Mouse (Mus musculus) embryonic stem cell, embryonic (primary cell): ENCODE measurements at regions not wholly inside any gene's neighbourhood (a gene's known extent, or its start where the extent isn't known, plus 50 kb on each side); places are given as distances from the start of the nearest gene placed in this dataset.

Experiments
- CTCF ChIA-PET, 4 experiments: fragments of 300-600 bp in 2 of 4; fragments of 350-600 bp in 2 of 4; sonication (Branson Sonifier 250); formaldehyde crosslinking; loops; one replicate each; lab custom pipeline; 2022; ENCODE audit warnings: inconsistent platforms in 2 of 4; lab: Charles Lee
- POLR2A ChIA-PET, 4 experiments: fragments of 300-600 bp in 2 of 4; fragments of 350-600 bp in 2 of 4; sonication (Branson Sonifier 250); formaldehyde crosslinking; loops; one replicate each; lab custom pipeline; 2022; ENCODE audit warnings: antibody characterized with exemption in 4 of 4, inconsistent platforms in 1 of 4; lab: Charles Lee

DNA sequence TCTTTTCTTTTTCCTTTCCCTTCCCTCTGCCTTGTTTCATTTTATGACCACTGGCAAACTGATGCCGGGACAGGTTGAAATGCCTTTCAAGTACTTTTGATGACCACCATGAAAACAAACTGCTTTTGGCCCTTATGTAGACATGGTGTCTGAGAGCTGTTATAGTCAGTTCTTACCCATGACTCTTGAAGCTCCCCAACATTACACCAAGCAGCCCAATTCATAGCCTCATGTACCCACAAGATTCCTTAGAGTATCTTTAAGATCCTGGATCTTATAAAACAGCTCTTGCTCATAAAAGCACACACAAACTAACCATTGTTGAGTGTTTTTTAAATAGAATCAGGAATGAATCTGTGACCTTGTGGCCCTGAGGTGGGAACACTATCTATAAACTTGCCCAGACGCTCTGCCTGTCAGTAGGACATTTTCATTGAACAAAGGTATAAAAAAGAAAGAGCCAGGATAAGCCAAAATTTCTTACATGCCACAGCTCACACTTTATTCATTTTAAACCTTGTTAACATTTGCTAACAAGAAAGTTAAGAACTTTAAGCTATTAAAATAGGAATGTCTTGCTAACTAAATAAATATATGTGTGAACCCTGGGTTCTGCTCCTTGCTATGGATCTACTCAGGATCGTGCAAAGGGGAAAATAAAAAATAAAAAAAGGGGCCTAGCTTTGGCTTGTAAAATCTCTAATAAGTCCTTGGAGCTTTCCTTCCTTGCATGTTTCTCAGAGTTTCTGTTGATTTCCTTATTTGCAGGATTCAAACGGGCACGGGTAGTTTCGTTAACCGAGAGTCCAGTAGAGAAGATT is 375.9 kb upstream of the Btbd3 start:
- CTCF ChIA-PET: no interaction called here
- POLR2A ChIA-PET: no interaction called here

DNA sequence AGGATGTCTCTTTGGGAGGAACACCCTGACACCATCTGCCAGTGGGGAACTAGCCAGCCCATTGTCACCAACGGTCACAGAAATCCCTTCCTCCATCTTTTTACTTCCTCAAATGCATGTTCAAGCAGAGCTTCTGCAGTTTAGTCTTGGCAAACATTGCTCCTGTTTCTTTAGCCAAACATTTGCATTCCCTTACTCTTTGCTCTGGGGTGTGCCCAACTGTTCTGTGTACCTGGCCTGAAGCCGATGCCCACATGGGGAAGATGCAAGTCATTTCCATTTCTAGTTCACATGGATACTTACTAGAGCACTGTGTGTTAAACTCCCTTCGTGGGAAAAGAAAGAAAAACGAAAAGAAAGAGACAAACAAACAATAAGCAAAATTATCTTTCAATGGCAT is 386.7 kb upstream of the Btbd3 start:
- ChIA-PET CTCF (no interaction called here), POLR2A (no interaction called here)

DNA sequence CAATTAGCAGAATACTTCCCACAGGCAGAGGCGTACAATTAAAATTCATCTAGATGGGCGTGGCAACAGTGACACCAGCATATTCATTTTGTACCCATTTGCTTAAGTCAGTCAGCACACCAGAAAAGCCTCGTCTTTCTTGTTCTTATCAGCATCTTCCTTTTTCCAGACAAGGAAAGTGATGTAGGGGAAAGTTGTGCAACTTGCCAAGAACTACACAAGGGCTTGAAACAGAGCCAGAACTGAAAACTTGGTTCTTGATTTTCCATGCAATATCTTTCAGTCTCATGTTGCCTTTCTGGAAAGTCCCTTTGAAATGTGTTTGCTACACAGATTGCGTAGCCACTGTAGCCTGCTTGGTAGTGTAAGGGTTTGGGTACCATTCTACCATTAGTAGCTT is 401.9 kb upstream of the Btbd3 start:
- CTCF ChIA-PET: no interaction called here
- POLR2A ChIA-PET: interaction anchor here in 1 of 4 experiments (0.6 kb wide), 1 partner anchor 14 kb away, joined by 5 read pairs; no protein-coding TSS in a partner anchor

DNA sequence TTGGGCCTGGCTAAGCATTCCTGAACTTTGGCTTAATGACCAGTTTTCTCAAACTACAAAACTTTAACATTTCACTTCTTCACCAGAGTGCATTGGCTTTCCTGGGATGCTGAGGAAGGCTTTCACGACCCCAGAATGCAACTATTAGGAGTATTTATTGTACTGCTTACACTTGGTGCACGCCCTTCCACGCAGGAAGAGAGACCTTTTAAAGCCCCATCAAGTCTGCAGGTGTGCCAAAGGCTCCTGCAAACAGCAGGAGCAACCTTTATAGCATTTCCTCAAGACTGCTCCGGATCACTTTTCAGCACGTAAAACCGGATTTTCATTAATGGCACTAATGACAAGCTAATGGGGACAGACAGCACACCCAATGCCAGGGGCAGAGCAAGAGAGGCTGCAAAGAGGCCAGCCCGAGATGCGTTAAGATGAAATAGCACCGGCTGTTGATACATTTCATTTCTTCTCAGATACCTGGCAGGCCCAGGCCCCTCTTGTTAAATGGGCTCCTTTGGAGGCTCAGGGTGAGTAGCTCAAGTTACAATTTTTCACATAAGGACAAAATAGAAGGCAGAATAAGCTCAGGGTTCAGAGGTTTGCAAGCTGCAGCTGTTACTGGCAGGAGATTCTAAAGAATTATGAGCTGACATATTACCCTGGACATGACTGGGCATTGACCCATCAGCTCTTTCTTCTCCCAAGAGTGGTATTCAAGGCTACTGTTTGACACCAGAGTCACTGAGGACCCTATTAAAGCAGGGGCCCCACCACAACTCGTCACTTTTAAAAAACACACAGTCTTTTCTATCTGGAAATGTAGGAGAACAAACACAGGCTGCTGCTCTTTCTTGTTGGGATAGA is 402.7 kb upstream of the Btbd3 start:
- POLR2A ChIA-PET: interaction anchor here in 1 of 4 experiments (0.5 kb wide), 1 partner anchor 619 kb away, joined by 3 read pairs; no protein-coding TSS in a partner anchor

DNA sequence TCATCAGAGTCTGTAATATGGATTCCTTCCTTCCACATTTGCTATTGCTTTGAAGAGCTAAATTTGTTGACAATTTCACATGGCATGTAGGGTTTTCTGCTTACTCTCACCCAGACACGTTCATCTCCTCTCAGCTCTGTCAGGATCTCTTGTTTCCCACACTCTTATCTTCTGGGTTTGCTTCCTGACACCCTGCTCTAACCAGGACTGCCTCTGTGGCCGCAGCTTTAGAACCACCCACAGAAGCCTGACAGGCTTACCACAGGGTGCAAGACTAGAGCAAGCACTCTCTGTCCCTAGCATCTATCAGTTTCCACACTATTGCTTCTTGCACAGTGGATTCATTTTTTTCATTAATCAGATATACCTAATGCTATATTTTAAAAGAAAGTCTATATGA is 408.5 kb upstream of the Btbd3 start:
- POLR2A ChIA-PET: no interaction called here
- CTCF ChIA-PET: no interaction called here

More for the DNA sequence above, 402.7 kb upstream of the Btbd3 start:
- CTCF ChIA-PET: no interaction called here

DNA sequence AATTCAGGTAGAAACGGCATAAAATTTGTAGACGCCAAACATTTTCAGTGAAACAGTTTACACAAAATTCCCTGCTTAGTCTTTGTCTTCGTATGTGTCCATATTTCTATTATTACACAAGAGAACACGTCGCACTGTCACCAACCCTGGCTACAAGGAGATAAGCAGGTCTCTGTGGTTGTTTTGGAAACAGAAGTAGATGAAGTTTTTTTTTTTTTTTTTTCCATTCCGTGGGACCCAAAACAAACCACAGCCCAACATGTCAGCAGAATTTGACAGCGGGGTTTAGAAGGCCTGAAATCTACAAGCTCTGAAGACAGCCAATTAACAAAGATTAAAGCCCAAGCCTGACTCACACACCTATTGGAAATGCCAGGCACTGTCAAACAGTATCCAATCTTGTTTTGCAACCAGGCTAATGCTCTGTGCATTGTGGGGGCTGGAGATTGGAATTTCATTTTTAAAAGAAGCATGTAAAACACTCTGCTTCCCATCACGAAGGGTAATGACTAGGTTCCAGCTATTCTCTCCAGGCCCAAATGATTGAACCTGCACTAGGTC is 428.5 kb upstream of the Btbd3 start:
- POLR2A ChIA-PET: no interaction called here
- CTCF ChIA-PET: no interaction called here

DNA sequence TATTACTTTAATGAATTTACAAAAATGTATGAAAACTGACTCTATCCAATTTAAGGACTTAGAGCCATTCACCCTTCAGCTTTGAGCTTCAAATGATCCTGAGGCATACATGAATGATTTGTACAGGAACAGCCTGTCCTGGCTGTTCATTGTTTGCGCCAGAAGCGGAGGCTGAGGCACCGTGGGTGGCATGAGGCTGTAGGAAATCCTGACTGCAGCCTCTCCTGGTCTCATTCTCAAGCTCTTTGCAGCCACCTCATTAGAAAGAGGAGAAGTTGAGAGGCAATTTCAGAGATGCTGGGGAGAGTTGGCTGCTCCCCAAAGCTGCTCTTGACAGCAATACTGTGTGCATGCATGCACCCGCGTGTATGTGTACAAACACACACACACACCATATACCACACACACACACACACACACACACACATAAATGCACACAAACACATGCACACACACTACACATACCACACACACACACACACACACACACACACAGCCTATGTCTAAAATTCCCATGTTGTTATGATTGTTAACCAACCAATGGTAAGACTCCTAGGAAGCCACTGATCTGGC is 434.9 kb upstream of the Btbd3 start:
- ChIA-PET POLR2A (no interaction called here), CTCF (no interaction called here)

DNA sequence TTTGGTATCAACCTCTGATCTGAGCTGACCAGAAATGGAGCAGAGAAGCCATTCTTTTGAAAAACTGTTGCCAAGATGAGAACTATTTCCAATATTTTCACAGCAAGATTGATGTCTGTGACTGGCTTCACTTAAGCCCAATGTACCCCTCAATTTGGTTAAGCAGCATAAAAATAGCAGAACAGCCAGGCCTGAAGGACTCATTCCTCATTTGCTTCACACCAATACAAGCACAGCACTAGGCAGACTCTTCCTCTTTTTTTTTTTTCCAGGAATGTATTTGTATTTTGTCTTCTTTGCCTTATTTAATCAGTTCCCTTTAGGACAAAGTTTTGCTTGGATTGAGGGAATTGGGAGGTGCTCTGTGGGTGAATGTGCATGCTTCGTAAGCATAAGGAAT is 441.4 kb upstream of the Btbd3 start:
- CTCF ChIA-PET: no interaction called here
- POLR2A ChIA-PET: interaction anchor here in 2 of 4 experiments (0.6 to 0.7 kb wide), 2 partner anchors 19 to 317 kb away, joined by 3 to 4 read pairs; no protein-coding TSS in a partner anchor

DNA sequence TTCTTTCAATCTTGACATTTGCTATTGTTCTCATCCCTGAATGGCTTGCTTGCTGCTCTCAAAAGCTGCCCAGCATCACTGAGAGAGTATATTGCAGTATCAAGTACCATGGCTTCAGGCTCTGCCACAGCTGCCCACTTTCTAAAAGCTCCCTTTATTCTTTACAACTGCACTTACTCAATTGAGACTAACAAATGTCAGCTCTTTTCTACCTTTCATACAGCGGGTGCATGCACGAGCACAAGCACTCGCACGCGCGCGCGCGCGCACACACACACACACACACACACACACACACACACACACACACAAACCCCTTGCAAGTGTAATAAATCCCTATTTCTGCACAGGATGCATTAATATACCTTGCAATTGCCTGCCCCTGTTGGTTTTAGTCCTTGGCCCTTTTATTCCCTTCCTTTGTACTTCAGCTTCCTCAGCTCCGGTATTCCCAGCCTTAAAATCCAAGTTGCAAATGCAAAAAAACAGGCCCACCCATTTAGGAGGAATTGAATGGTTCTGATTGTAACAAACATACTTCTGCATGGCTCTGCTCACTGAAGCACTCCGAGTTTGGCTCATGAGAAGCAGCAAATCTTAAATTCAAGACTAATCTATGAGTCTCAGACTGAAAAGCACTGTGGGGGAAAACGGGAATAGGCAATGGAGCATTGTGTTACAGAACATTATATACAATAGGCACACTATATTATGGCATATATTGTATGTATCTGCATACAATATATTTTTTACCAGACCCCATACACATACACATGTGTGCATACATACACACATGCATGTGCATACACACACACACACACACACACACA is 447.7 kb upstream of the Btbd3 start:
- ChIA-PET CTCF (interaction anchor here in 1 of 4 experiments (0.7 kb wide), 1 partner anchor 1160 kb away, joined by 6 read pairs; no protein-coding TSS in a partner anchor), POLR2A (no interaction called here)

DNA sequence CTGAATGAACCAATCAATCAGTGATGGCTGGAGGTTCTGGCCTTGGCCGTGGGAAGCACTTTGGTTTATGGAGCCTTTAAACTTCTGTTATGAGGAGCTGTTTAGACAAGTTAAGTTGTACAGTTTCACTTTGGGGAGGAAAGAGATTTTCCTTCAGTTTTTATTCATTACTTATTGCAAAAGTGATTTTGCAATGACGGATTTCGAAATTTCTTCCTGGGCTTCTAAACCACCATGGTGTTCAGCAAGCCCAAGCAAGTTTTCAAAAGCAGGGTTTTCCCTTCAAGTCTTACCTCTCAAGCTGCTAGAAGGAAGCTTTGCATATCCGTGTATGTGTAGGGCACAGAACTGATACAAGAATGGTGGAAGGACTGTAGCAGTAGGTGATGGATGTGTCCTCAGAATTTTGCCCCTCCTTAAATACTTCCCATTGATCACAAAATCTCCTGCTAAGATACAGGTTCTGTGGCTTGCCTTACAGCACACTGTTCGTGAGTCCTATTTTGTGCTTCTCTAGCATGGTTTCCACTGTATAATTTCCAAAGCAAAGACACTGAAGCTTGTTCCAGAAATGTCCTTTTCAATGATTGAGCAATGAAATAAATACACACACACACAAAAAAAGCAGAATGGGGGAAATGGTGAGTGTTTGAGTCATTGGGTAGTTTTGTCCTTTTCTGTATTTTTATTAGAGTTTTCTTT is 448.6 kb upstream of the Btbd3 start:
- CTCF ChIA-PET: interaction anchor here in 1 of 4 experiments (0.7 kb wide), 1 partner anchor 1159 kb away, joined by 6 read pairs; no protein-coding TSS in a partner anchor
- POLR2A ChIA-PET: no interaction called here

DNA sequence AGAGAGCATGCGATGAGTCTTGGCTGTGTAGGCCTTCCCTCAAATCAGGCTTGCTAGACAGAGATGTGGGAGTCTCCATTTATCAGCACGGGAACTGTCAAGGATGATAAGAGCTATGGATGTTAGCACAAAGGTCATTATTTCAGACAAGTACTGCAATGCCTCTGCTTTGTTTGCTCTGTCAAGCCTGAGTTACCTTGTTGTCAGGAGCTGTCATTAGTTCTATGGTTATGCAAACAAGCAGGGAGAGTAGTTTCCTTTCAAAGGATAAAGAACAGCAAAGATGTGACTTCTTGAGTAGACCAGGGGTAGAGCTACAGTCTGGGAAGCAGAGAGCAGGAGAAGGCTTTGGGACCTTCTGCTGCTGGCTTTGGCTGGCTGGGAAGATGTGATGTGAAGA is 461.5 kb upstream of the Btbd3 start:
- POLR2A ChIA-PET: interaction anchor here in 1 of 4 experiments (1.1 kb wide), 1 partner anchor 1115 kb away, joined by 3 read pairs; no protein-coding TSS in a partner anchor
- CTCF ChIA-PET: interaction anchor here in 1 of 4 experiments (0.6 kb wide), 1 partner anchor 125 kb away, joined by 3 read pairs; no protein-coding TSS in a partner anchor

DNA sequence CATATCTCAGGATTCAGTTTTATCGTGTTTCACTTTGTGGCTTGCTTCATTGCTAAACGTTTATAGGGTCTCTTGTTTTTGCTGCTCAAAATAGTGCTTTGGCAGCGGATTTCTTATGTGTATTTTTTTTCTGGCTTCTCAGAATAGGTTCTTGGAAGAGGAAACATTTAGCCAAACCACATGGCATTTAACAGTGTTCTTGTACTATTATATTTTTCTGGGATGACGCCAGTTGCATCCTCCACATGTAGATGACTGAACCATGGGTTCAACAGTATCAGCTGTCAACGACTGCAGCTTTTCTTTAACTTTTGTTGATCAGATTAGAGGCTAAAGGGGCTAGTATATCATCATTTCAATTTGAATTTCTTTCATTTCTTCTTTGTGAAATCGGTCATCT is 472.3 kb upstream of the Btbd3 start:
- ChIA-PET POLR2A (no interaction called here), CTCF (no interaction called here)

DNA sequence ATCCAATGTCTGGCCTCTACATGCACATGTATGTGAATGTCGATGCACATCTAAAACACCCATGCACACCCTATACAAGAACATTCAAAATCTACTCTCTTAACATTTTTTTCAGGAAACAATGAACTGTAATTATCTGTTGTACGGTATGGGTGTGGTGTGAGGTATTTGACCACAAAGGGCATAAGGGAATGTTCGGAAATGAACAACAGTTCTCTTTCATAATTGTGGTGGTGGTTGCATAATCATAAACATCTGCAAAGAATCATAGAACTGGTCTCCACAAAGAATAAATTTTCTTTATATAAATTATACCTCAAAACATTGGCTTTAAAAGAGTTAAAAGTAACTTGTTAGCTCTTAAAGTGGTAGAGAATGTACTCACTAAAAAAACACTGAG is 478.9 kb upstream of the Btbd3 start:
- ChIA-PET CTCF (no interaction called here), POLR2A (no interaction called here)

DNA sequence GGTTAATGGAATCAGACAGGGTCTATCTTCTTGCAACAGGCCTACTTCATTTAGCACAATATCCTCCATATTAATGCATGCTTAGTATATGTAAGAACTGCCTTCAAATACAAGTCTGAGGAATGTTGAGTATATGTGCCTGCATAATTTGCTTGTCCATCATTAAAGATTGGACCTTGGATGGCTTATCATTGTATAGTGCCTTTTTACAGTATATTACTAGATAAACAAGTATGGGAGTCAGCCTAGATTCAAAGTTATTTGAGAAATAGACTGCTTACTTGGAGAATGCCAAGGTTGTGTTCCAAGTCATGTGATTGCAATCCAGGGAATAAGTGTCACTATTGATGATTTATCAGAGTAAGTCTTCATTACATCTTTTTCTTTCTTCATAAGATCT is 491.6 kb upstream of the Btbd3 start:
- ChIA-PET CTCF (no interaction called here), POLR2A (no interaction called here)

DNA sequence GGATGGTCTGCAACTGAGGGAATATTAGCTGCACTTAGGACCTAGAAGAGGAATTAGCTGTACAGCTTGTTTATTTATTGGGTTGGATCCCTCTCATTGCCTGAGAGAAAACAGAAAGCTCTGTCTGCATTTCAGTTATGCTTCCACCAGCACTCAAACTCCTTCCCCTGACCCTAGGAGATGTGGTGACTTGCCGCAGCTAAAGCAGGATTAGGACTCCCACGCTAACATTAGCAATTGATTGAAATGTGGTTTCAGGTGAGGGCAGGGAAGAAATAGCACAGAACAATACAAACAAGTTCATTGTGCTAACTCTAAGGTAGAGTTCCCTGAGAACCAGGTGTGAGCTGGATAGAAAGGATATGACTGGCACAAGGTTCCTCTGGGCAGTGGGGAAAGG is 496.9 kb upstream of the Btbd3 start:
- ChIA-PET POLR2A (no interaction called here), CTCF (no interaction called here)

DNA sequence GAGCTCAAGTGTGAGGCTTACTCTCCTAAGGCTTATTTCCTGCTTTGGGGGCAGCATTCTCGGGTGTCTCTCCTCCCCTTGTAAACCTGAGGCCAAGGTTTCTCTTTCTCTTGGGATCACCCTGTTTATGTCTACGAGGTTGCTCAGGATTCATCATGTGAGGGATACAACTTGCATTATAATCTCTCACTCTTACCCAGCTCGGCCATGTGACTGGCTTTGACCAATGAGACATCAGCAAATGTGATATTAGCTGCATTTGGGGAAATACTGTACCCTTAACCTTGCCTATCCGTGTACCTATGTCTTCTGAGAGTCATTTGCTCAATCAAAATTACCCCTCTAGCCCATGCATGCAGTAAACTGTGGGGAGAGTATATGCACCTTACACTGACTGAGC is 498.0 kb upstream of the Btbd3 start:
- POLR2A ChIA-PET: interaction anchor here in 1 of 4 experiments (0.5 kb wide), 1 partner anchor 687 kb away, joined by 4 read pairs; no protein-coding TSS in a partner anchor
- CTCF ChIA-PET: no interaction called here

DNA sequence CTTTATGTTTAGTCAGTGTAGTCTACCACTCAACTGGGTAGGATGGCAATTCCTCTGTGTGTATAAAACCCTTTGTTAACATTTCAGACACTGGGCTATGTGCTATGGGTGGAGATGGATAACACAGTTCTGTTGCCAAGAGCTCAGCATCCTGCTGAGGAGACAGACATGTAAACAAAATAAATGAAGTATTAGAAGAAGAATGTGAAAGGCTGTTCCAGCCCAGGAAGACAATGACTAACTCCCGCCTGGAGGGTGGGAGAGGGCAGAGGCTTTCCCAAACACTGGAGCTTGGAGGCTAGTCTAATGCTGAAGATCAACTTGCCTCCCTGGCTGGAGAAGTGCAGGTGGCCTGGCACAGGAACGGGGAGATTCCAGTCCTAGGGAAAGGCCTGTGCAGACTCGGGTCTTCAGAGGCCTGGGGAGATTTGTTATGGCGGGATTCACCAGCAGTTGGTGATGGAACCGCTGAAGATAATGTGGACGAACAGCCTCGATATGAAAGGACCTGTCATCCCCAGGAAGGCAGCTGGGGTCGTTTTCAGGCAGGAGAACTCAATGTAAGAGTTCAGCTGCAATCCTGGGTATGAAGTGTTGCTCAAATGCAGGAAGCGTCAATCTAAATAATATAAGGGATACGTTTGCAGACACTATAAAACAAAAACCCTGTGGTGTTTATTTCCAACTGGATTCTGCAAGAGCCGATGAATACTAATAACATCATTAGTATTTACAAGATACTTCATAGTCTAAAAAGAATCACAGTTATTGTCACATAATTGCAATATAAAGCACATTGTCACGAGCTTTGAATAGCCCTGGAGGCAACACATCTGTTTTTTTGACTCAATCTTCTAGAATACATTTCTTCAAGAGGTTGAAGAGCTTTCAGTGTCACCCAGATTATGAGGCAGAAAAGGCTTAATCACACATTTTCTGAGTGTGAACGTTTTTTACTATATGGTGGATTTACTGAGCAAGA is 498.8 kb upstream of the Btbd3 start:
- CTCF ChIA-PET: no interaction called here
- POLR2A ChIA-PET: interaction anchor here in 1 of 4 experiments (0.7 kb wide), 1 partner anchor 927 kb away, joined by 3 read pairs; no protein-coding TSS in a partner anchor
